Mouse (Mus musculus) myocyte (in vitro differentiated cells): ENCODE measurements around the gene Myh9. TPM values are rescaled to one million over a fixed set of nuclear protein-coding genes. Genes with fewer than 3 reads are reported as not detected.
A peak's percentile ranks its signal among the peaks of the same experiment; 100 is the strongest.

ENCODE experiments used
- H3K27me3 ChIP-seq: one replicate; pipeline ENCODE4 v1.6.1; 2011; ENCODE audit not compliant: control insufficient read depth, insufficient read depth, insufficient read length
- H3K36me3 ChIP-seq: one replicate; pipeline ENCODE4 v1.6.1; 2011; ENCODE audit not compliant: control insufficient read depth, insufficient read depth
- H3K4me2 ChIP-seq: one replicate; pipeline ENCODE4 v1.6.1; 2011; ENCODE audit warnings: low read depth, control low read depth
- H3K4me3 ChIP-seq: one replicate; pipeline ENCODE4 v1.5.1; 2011; ENCODE audit warnings: mild to moderate bottlenecking, control low read depth, moderate library complexity
- H3K79me2 ChIP-seq: one replicate; pipeline ENCODE4 v1.6.1; 2011; ENCODE audit not compliant: control insufficient read depth, insufficient read depth
- H3ac ChIP-seq: one replicate; pipeline ENCODE4 v1.6.1; 2011; ENCODE audit not compliant: control insufficient read depth, insufficient read length
- CEBPB ChIP-seq: IDR thresholded peaks from 2 replicates; pipeline ENCODE4 v1.6.1; 2011; ENCODE audit warnings: mild to moderate bottlenecking, moderate library complexity; ENCODE audit not compliant: poor library complexity, insufficient read depth, severe bottlenecking
- E2F4 ChIP-seq: IDR thresholded peaks from one replicate; pipeline ENCODE4 v1.6.1; 2011; ENCODE audit warnings: mild to moderate bottlenecking, control low read depth, moderate library complexity; ENCODE audit not compliant: insufficient read depth
- MAX ChIP-seq: IDR thresholded peaks from one replicate; pipeline ENCODE4 v1.6.1; 2011; ENCODE audit warnings: low read depth, mild to moderate bottlenecking, control low read depth
- MYOD1 ChIP-seq, 3 experiments: IDR thresholded peaks; one replicate each; pipeline ENCODE4 v1.6.1; 2011; ENCODE audit warnings: control low read depth in 2 of 3, low read depth in 2 of 3, mild to moderate bottlenecking in 2 of 3, moderate library complexity in 1 of 3; ENCODE audit not compliant: insufficient read length in 2 of 3, control insufficient read depth in 1 of 3
- MYOG ChIP-seq, 3 experiments: IDR thresholded peaks; one replicate each; pipeline ENCODE4 v1.6.1; 2011; ENCODE audit warnings: control low read depth in 2 of 3, low read depth in 2 of 3, mild to moderate bottlenecking in 2 of 3; ENCODE audit not compliant: insufficient read length in 2 of 3, control insufficient read depth in 1 of 3, insufficient read depth in 1 of 3
- POLR2A ChIP-seq: IDR thresholded peaks from one replicate; pipeline ENCODE4 v1.6.1; 2011; ENCODE audit warnings: low read depth, mild to moderate bottlenecking, control low read depth, moderate library complexity; ENCODE audit not compliant: insufficient read length
- POLR2AphosphoS2 ChIP-seq: IDR thresholded peaks from one replicate; pipeline ENCODE4 v1.6.1; 2011; ENCODE audit warnings: low read depth, control low read depth; ENCODE audit not compliant: insufficient read length
- REST ChIP-seq: IDR thresholded peaks from one replicate; pipeline ENCODE4 v1.6.1; 2011; ENCODE audit warnings: mild to moderate bottlenecking, control low read depth, moderate library complexity; ENCODE audit not compliant: insufficient read depth, insufficient read length
- SRF ChIP-seq: IDR thresholded peaks from one replicate; pipeline ENCODE4 v1.6.1; 2011; ENCODE audit warnings: low read depth; ENCODE audit not compliant: control insufficient read depth, insufficient read length
- TCF12 ChIP-seq: IDR thresholded peaks from one replicate; pipeline ENCODE4 v1.6.1; 2011; ENCODE audit warnings: mild to moderate bottlenecking, control low read depth; ENCODE audit not compliant: poor library complexity, insufficient read depth, severe bottlenecking
- TCF3 ChIP-seq: IDR thresholded peaks from one replicate; pipeline ENCODE4 v1.6.1; 2011; ENCODE audit warnings: low read depth, control low read depth; ENCODE audit not compliant: insufficient read length
- USF1 ChIP-seq: IDR thresholded peaks from one replicate; pipeline ENCODE4 v1.6.1; 2011; ENCODE audit warnings: low read depth, mild to moderate bottlenecking, control low read depth, moderate library complexity
- polyA plus RNA-seq: library from polyadenylated mRNA; unstranded; fragments of >200 nt; fragmentation: generic; extraction: Trizol; gene quantifications from one replicate; pipeline ENCODE4 v1.2.1, GENCODE M21; 2012; ENCODE audit warnings: missing spikeins

Myh9 gene
- polyA plus RNA-seq, 1 experiment: 466 TPM

DNA sequence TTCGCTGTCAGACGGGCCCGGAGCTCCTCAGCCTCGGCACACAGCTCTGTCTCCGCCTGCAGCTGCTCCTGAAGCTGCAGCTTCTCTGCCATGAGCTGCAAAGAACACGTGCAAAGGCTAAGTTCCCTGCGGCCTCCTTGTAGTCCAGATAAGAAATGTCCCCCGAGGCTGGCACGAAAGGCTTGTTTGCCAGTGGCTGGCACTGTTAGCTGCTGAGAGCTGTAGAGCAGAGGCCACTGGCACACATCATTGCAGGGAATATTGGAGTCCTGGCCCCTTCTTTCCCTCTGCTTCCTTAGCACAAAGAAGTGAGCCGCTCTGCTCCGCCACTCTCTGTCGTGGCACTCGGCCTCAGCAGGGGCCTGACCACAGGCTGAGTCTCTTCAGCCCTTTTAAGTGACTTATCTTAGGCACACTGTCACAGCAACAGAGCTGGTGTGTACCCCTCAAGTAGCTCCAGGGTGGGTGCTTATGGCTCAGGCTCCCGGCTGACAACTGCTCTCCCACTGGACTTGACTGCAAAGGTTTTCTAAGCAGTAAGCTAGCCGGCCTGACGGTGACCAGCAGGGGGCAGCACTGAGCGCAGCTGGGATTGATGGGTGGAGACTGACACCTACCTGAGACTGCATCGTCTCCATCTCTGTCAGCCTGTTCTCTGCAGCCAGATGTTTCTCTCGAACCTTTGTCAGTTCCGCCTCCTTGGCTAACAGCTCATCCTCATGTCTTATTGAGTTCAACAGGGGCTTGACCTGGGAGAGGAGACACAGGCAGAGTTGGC lies 66.6 kb downstream of the Myh9 start:
- no peak overlapping the region for H3ac ChIP-seq
- peaks cover 25% of the 10 kb centered on the region for H3K79me2 ChIP-seq
- no peaks in the 10 kb centered on the region for H3K27me3 ChIP-seq
- TF ChIP-seq MAX: no peak
- TF ChIP-seq USF1: no peak
- no peak for TF ChIP-seq SRF
- no peak for TF ChIP-seq REST
- TF ChIP-seq MYOD1 (IDR thresholded peaks at IDR 0.05; ENCODE audit: control insufficient read depth in 1 of 3, insufficient read length in 2 of 3, low read depth in 2 of 3): peak in 1 of 3 experiments; percentile 43
- TF ChIP-seq TCF12: no peak
- no peak for TF ChIP-seq CEBPB
- TF ChIP-seq TCF3: no peak
- no peak for TF ChIP-seq E2F4
- TF ChIP-seq POLR2AphosphoS2: peak; percentile 75
- TF ChIP-seq POLR2A: peak; percentile 32
- TF ChIP-seq MYOG (IDR thresholded peaks at IDR 0.05; ENCODE audit: control insufficient read depth in 1 of 3, insufficient read depth in 1 of 3, insufficient read length in 2 of 3, low read depth in 2 of 3): no peak
- no peak overlapping the region for H3K4me3 ChIP-seq
- H3K36me3 ChIP-seq: peaks cover 100% of the 10 kb centered on the region
- no peak overlapping the region for H3K4me2 ChIP-seq

DNA sequence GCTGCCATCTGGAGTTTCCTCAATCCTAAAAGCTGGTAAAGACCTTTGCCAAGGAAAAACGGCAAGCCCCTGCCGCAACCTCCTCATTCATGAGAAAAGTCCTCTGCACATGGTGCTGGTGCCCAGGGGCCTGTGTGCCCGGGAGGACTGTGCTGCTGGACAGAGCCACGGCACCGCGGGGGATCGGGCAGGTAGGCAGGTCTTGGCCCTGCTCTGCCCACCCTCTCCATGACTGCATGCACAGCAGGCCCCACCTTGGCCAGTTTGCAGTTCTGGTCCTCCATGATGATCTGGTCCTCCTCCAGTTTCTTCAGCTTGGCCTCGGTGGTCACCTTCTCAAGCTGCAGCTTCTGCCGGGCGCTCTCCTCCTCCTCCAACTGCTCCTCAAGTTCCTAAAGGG lies 67.7 kb downstream of the Myh9 start:
- H3K4me3 ChIP-seq: no peak overlapping the region
- no peak for TF ChIP-seq MAX
- peak; percentile 60 for TF ChIP-seq POLR2A
- TF ChIP-seq POLR2AphosphoS2: peak; percentile 73

DNA sequence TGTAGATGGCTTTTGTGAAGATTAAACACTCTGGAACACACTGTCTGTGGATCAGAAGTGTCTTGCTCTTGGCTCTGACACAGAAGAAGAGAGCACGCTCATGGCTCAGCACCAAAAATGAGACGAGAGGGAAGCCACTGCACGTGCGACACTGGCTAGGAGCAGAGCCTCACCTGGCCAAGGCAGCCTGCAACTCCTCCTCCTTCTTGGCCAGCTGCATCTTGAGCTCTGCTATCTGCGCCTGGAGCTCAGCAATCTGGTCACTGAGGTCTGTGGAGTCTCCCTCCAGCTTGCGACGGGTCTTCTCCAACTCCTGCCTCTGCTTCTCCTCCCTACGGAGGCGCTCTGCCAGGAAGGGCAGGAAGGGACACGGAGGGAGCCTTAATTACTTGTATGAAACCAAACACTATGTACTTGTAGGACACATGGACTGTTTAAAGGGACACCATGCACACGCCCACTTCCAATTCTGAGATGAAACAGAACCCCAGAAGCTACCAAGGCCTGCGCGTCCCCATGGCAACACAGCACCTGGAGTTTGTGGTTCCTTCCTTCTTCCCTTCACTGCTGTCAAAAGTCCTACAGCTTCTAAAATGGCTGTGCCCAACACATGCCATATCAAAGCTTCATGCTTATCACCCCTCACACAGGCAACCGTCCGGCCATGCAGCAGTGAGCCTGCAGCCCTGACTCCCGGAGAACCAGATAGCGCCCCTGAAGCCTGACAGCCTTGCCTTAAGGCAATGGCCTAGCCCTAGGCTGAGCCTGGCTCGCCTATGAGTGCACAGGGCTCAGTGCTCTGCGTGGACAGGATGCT lies 68.7 kb downstream of the Myh9 start:
- TF ChIP-seq MYOD1 (IDR thresholded peaks at IDR 0.05; ENCODE audit: control insufficient read depth in 1 of 3, insufficient read length in 2 of 3, low read depth in 2 of 3) (no peak), CEBPB (no peak), POLR2AphosphoS2 (peak; percentile 89), POLR2A (peak; percentile 46)
- peaks cover 99% of the 10 kb centered on the region for H3K36me3 ChIP-seq
- peaks cover 7% of the 10 kb centered on the region for H3K79me2 ChIP-seq
- no peak overlapping the region for H3K4me2 ChIP-seq
- no peak overlapping the region for H3ac ChIP-seq
- no peak overlapping the region for H3K4me3 ChIP-seq
- no peaks in the 10 kb centered on the region for H3K27me3 ChIP-seq

More for the DNA sequence above, 67.7 kb downstream of the Myh9 start:
- no peak overlapping the region for H3K4me2 ChIP-seq
- H3ac ChIP-seq: no peak overlapping the region
- no peaks in the 10 kb centered on the region for H3K27me3 ChIP-seq
- H3K79me2 ChIP-seq: peaks cover 16% of the 10 kb centered on the region
- peaks cover 100% of the 10 kb centered on the region for H3K36me3 ChIP-seq

DNA sequence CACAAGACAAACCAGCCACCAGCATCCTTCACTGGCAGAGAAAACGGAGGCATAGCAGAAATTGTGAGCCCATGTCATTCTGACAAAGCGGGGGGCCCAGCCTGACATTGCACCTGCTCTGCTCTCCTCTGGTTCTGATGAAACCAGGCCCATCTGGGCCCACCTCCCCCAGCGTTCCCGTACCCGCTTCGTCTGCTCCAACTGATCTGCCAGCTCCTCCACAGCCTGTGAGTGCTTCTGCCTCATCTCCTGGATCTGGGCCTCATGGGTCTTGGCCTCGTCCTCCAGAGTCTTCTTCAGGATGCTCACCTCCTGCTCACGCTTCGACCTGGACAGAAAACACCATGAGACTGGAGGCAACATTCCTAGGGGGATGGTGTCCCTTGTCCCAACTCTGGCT lies 71.0 kb downstream of the Myh9 start:
- Histone ChIP-seq H3K27me3 (no peaks in the 10 kb centered on the region), H3ac (no peak overlapping the region), H3K36me3 (peaks cover 99% of the 10 kb centered on the region), H3K4me3 (no peak overlapping the region), H3K79me2 (peaks cover 7% of the 10 kb centered on the region), H3K4me2 (no peak overlapping the region)
- TF ChIP-seq USF1 (no peak), MYOD1 (IDR thresholded peaks at IDR 0.05; ENCODE audit: control insufficient read depth in 1 of 3, insufficient read length in 2 of 3, low read depth in 2 of 3) (no peak), TCF12 (no peak), SRF (no peak), TCF3 (no peak), REST (no peak), POLR2A (peak; percentile 28), POLR2AphosphoS2 (peak; percentile 71)

DNA sequence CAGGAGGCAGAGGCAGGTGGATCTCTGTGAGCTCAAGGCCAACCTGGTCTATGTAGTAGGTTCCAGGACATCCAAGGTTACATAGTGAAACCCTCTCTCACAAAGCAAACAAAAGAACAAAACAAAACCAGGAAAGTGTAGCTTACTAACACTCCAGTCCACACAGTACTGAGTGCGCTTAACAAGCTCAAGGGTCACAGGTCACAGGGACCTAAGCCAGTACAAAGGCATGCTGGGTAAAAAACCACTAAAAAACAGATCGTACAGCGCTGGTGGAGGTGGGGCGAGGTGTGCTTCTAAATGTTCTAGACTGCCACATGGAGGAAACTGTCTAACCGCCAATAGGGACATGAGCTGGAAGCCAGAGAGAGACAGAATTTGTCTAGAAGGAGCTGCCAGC lies 71.6 kb downstream of the Myh9 start:
- no peak overlapping the region for H3K4me2 ChIP-seq
- TF ChIP-seq POLR2AphosphoS2 (peak; percentile 65), TCF12 (no peak), POLR2A (peak; percentile 15), MYOG (IDR thresholded peaks at IDR 0.05; ENCODE audit: control insufficient read depth in 1 of 3, insufficient read depth in 1 of 3, insufficient read length in 2 of 3, low read depth in 2 of 3) (no peak), E2F4 (no peak), TCF3 (no peak), REST (no peak)
- H3K79me2 ChIP-seq: peaks cover 7% of the 10 kb centered on the region
- H3ac ChIP-seq: no peak overlapping the region
- H3K36me3 ChIP-seq: peaks cover 99% of the 10 kb centered on the region
- no peaks in the 10 kb centered on the region for H3K27me3 ChIP-seq
- H3K4me3 ChIP-seq: no peak overlapping the region
